Mouse (Mus musculus) left cerebral cortex, adult 11 months (tissue): ENCODE results near the gene Art3.
A peak's percentile ranks its signal among the peaks of the same experiment; 100 is the strongest.

ENCODE experiments used
- DNase-seq: peaks from one replicate; pipeline ENCODE4 v3.0.0; 2022; ENCODE audit warnings: low spot score

The Art3 gene

GRCm38 (mm10) chr5:92331635-92332338 is at the start of gene Art3:
Gene Art3 (plus strand): TSS chr5:92331827.
- no peak for DNase-seq

GRCm38 (mm10) chr5:92282571-92282970 is 49.1 kb upstream of the Art3 start:
- DNase-seq = no peak

DNA sequence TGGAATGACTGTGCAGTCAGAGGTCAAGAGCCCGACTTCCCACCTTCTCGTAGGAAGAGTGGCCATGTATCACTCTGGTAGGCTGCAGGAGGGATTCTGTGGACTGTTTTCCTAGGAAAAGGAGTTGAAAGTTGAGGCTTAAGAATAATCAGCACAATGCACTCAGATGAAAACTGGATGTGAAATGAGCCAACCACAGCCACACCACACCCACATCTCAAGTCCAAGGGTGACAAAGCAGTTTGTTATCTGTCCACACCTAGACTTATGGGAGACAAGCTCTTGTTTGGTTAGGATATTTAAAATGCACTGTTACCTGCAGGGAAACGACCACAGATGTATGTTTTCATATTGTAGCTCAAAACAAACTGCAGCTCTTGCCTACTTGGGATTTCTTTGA is 48.5 kb upstream of the Art3 start:
- no peak for DNase-seq

DNA sequence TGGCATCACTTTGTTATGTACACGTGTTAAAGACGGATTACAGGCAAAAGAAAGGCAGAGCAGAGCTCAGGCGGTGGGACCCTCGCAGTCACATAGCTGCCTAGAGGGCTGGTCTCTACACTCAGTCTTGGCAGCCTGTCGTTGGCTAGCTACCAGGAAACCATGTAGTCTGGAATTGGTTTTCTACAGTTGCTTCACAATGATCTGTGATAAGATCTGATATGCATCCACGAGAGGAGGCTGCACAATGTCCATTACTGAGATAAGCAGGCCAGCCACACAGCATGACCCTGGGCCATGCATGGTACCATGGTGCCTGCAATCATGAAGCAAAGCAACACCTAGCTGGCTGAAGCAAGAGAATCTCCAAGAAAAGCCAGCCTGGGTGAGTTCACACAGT is 43.8 kb upstream of the Art3 start:
- no peak for DNase-seq

DNA sequence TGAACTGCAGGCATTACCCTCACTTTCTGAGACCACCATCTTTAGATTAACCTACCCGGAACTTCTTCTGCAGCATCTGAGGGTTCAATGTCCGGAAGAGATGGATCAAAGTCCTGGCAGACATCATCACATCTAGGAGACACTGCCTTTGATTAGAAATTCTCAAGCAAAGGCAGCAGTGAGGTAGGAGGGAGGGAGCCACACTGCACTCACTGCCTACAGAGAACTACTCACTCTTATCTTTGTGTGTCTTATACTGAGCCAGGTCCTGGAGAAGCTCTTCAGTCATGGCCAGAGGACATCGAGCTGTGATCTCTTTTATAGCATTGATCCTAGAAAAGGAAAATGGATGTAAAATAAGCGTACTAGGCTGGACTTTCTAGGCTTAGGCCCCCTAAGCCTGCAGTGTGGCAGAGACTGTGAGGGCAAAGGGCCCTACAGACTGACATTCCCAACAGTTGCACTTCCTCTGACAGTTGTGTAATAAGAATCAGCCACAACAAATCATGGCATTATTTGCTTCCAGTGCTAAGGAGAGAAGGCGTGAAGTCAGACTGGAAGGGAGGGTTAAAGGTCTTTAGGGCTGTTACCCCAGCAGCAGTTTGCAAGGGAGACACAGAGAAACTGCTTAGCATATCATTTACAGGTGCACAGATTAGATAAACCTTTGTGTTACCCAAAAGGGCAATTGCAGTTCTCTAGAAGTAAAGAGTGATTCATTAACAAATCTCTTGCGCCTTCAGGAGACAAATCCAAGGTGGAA is 39.8 kb upstream of the Art3 start:
- DNase-seq = no peak

DNA sequence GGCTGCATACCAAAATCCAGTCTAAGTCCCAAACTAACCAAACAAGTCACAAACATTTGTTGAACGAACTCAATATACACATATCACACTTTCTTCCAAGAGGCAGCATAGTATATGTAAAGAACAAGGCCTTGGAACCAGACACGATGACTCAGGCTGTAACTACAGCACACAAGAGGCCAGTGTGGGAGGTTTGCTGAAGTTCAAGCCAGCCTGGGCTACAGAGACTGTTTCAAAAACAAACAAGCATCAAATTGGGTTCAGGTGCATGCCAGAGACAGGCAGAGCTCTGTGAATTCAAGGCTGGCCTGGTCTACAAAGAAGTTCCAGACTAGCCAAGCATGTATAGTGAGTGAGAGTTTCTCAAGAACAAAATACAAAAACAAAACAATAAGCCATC is 37.1 kb upstream of the Art3 start:
- DNase-seq = no peak

GRCm38 (mm10) chr5:92302149-92302840 is 29.3 kb upstream of the Art3 start:
- DNase-seq = no peak

DNA sequence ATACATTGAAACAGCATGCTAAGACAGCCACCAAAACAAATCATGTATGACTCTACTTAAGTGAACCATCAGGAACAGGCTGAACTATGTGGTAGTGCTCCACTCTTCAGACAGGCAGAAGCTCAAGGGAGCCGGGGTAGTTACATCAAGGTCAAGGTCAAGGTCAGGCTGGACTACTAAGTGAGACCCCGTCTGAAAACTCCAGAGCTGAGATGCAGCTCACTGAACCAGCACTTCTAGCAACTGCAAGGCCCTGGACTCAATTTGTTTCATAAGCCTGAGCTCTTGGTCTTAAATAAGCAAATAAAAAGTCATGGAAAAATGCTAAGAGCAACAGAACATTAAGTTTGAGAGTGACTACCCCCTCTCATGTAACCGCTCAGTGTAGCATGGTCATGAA is 27.3 kb upstream of the Art3 start:
- DNase-seq = no peak

- peak; percentile 89 for DNase-seq
Measured at GRCm38 (mm10) chr5:92309681-92310511, 21.7 kb upstream of the Art3 start, which contains the start of gene Sdad1. Gene Sdad1 (minus strand): TSS chr5:92310479.

DNA sequence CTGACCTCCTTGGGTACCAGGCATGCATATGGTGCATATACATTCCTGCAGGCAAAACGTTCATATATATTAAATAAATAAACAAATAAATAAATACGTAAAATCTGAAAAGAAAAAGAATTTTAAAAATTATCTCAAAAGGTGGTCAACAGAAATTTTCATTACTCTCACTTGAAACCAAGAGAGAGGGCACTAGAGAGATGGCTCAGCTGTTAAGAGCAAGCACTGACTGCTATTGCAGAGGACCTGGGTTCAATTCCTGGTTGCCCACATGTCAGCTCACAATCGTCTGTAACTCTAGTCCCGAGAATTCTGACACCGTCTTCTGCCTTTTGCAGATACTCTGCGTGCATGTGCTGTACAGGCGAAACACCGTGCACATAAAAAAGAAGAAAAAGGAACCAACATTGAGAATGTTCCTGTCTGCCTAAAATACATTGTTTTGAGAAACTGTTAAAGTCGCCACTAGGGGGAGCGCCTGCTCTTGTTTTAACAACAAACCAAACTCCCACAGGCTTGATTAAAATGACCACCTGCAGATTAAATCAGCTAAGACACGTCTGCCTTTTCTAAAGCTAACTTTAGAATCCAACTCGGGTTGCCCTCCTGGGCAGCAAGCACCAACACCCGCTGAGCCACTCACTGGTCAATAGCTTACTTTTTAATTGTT is 19.4 kb upstream of the Art3 start:
- DNase-seq = peak; percentile 81

DNA sequence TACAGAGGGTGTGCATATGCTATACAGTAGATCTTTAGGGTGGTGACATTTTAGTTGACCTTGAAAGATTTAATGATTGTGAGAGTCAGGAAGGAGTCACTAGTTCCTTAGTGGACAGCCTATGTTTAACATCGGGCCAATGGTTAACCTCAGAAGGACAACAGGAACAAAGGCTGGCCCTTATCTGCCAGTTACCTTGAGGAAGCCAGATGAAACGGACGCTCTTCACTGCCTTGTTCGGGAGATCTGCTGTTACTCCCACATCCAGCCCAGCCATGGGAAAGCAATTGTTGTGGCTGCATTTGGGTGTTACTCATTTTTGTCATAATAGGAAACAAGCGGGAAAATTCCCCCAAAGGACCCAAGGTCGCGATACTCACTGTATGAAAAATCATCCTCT is 17.9 kb upstream of the Art3 start:
- no peak for DNase-seq

DNA sequence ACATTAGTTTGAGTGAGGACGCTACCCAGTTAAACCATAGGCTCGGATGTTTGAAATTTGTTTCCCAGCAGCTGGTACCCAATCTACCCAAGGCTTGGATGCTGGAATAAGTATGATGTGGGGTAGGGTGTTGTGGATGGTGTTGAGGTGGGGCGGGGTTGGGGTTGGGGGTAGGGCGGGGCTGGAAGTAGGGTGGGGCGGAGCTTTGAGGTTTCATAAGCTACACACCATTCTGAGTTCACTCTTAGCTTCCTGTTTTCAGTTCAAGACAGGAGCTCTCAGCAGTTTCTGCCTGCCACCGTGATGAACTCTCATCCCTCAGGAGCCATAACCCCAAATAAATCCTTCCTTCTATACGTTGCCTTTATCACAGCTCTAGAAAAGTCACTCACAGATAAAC is 13.5 kb upstream of the Art3 start:
- DNase-seq = no peak

- no peak for DNase-seq
Measured at GRCm38 (mm10) chr5:92318596-92318995, 13.0 kb upstream of the Art3 start.

- no peak for DNase-seq
Measured at GRCm38 (mm10) chr5:92321631-92322400, 9.8 kb upstream of the Art3 start.

GRCm38 (mm10) chr5:92322612-92323011 is 9.0 kb upstream of the Art3 start:
- DNase-seq = no peak

DNA sequence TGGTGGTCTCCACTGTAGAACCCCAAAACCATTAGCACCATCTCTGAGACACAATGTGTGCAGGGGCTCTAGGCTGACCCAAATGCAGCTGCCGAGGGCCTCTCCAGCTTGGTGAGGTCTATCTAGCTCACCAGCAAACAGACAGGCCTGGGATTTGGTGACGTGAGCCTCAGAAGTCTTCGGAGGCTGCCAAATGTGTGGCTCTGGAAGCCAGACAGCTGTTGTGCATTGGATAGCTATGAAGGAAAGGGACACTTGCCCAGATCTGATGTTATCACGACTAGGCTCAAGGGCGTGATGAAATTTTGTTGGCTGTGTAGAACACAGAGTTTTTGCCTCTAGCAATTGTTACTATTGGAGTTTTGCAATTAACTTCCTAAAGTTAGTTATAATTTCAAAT is 8.4 kb upstream of the Art3 start:
- no peak for DNase-seq

GRCm38 (mm10) chr5:92327367-92327766 is 4.3 kb upstream of the Art3 start:
- no peak for DNase-seq

GRCm38 (mm10) chr5:92327929-92328328 is 3.7 kb upstream of the Art3 start, which contains the start of gene Cxcl9:
Gene Cxcl9 (minus strand): TSS chr5:92328079.
- DNase-seq = no peak

DNA sequence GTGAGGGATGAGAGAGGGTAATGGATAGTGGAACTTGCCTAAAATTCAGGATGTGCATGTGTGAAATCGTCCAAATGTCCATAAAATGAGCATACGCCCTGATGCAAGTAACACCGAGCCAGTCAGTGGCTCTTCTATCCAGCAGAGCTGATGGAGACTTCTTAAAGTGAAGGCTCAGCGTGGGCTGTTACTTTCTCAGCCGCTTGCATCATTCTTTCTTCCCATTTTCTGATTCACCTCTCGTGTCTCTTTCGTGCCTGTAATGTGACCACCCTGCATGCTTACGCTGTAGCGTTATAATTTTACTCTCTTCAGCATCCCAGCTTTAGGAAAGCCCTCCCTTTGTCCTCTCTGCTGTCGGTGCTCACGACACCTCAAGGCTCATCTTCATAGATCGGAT is 505 bp upstream of the Art3 start:
- DNase-seq = no peak

DNA sequence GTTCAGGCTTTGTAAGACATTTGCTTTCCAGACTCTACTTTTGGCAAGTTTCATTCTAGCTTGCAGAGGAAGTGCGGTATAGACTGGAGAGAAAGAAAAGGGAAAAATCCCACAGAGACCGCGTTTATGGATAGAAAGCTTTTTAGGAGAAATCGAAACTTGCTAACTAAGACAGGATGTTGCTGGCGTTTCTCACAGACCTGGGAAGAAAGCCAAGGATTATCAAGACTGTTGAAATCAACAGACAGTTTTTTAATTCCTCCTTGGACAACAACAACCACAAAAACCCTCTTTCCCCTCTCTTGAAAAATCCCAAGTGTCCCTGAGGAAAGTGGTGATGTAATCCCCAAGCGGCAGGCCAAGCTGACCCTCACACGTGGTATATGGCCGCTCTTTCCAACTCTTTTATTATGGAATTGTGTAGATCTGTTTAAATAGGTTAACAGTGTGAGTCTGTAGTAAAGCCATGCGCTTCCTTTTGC is 773 bp downstream of the Art3 start:
- DNase-seq = no peak

- DNase-seq = no peak
Measured at GRCm38 (mm10) chr5:92336743-92337142, 5.1 kb downstream of the Art3 start.
